Mouse (Mus musculus): ENCODE measurements around the gene Nell1.
"Not testable (repeated sequence)": the region's sequence is repeated elsewhere in the genome, so short reads cannot be mapped to it uniquely, and the experiment has no call there.

The Nell1 gene

GRCm38 (mm10) chr7:49974841-49975440, at the start of gene Nell1:
Nell1 (plus strand) TSS chr7:49974864.
- DNase-seq: no peak

- no peak for DNase-seq
Observed at GRCm38 (mm10) chr7:49928571-49928970, 46.1 kb upstream of the Nell1 start.

DNA sequence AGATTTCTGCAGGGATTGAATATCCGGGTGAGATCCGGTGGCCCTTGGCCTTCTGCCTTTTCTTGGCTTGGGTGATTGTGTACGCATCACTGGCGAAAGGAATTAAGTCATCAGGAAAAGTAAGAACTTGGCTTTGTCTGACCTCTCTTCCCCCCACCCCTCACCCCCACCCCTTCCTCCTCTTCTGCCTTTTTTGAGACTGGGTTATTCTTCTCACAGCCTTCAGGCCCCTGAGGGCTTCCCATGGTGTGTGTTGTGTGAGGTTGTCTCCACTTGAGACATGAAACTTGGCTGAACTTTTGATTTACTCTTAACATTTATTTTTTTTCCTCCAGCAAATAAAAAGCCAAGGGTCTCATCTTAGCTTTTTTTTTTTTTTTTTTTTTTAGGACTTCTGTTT, 44.7 kb upstream of the Nell1 start:
- DNase-seq: no peak

DNA sequence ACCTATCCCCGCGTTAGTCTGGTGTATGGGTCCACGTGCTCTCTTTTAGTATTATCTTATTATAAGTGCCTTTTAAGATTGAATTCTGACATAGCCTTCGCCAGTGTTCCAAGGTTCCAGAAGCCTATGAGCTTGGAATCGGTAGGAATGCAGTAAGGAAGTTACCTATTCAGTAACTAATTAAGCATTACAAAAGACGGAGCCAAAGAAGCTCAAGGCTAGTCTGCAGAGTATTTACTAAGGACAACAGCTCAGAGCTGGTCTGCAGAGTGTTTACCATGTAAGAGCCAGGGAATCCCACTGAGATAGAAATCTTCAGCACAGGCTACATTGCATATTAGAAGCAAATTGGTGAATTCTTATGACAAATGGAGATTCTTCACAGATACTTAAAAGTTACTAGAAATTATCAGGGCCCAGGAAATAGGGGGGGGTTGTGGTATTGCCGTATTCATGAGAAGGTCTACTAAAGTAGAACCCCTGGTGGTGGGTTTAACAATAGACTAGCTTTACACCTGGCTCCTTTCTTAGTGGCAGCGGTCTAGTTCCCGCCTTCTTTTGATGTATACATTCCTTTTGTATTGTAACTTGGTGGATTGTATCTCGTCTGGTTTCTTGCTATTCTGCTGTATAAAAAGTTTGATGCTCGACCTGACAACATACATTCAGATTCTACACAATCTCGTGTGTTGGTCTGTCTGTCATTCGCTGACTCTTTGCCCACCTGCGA, 41.1 kb upstream of the Nell1 start:
- DNase-seq: not testable (repeated sequence)

DNA sequence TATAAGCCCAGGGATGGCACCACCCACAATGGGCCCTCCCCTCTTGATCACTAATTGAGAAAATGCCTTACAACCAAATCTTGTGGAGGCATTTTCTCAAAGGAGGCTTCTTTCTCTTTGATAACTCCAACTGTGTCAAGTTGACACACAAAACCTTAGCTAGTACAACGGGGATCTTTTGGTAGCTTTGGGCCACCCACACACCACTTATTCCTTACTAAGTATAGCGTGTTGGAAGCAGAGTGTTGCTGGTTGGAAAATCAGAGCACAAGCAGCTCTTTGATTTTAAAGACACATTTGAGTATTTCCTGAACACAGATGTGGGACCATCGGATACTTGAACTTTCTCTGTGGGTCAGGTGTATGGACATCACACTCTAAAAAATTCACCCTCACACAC, 37.8 kb upstream of the Nell1 start:
- no peak for DNase-seq

GRCm38 (mm10) chr7:49942023-49942422, 32.6 kb upstream of the Nell1 start:
- no peak for DNase-seq

- DNase-seq: no peak
Observed at GRCm38 (mm10) chr7:49942490-49942889, 32.2 kb upstream of the Nell1 start.

- no peak for DNase-seq
Observed at GRCm38 (mm10) chr7:49946691-49947090, 28.0 kb upstream of the Nell1 start.

DNA sequence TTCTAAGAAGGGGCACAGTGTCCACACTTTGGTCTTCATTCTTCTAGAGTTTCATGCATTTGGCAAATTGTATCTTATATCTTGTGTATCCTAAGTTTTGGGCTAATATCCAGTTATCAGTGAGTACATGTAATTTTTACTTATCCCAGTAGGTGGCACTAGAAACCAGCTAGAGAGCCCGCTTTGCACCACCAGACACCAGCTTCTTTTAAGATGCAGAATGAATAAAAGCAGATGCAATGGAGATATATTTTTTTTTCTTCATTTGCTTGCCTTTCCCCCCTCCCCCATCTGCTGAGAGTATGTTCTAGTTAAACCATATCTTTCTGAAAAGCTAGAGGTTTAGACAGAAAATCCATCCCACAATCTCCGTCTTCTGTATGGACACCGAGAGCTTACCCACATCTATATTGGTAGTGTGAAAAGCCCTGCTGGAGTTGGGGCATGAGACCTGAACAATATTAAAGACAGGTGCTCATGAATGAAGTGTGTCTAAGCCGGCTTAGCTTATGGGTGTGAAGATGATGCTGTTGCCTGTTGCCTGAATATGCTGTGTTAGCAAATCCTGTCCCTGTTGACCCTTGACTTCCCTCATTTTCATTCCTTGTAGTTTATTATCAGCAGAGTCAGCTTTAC, 21.0 kb upstream of the Nell1 start:
- peak in 1 of 2 experiments; percentile 8 for DNase-seq

- DNase-seq: no peak
Observed at GRCm38 (mm10) chr7:49954834-49955233, 19.8 kb upstream of the Nell1 start.

DNA sequence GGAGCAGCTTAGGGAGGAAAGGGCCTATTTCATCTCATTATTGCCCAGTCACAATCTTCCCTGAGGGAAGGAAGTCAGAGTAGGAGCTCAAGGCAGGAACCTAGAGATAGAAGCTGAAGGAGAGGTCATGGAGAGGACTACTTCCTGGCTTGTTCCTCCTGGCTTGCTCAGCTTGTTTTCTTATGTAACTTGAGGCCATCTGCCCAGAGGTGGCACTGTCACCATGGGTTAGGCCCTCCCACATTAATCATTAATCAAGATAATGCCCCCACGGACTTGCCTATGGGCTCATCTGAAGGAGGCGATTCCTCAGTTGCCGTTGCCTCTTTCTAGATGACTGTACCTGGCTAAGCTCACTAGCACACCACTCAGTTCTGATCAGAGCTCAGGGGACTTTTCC, 17.5 kb upstream of the Nell1 start:
- peak; percentile 5 to 41 for DNase-seq

DNA sequence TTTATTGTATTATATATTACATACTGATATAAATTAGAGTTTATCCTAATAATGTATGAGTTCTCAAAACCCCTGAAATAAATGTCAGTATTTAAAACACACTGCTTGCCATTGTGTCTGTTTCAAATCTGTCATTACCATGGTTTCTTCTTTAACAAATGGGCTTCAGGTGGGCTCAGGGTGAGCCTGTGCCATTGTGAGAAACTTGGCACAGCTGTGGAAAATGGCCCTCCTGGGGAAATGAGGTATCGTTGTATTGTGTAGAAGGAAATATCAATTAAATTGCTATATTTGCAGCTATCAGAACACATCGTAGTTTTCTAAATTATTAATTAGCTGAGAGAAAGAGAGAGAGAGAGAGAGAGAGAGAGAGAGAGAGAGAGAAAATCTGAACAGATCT, 10.9 kb upstream of the Nell1 start:
- DNase-seq: no peak

DNA sequence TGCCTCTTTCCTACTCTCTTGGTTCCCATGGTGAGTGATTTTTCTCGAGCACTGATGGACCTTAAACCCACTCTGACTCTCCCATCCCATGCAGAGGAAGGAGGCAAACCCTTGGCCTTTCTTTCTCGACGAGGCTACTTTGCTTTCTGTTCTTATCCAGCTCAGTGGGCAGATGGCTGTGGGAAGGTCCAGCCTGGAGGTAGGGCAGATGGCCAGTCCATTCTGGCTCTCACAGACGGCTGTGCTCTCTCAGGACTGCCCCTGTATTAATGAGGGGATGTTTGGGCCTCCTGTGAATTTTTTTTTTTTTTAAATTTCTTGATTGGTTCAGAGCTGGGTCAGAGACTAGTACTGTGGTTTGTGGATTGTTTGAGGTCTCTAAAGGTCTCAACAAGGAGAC, 5.1 kb upstream of the Nell1 start:
- no peak for DNase-seq

DNA sequence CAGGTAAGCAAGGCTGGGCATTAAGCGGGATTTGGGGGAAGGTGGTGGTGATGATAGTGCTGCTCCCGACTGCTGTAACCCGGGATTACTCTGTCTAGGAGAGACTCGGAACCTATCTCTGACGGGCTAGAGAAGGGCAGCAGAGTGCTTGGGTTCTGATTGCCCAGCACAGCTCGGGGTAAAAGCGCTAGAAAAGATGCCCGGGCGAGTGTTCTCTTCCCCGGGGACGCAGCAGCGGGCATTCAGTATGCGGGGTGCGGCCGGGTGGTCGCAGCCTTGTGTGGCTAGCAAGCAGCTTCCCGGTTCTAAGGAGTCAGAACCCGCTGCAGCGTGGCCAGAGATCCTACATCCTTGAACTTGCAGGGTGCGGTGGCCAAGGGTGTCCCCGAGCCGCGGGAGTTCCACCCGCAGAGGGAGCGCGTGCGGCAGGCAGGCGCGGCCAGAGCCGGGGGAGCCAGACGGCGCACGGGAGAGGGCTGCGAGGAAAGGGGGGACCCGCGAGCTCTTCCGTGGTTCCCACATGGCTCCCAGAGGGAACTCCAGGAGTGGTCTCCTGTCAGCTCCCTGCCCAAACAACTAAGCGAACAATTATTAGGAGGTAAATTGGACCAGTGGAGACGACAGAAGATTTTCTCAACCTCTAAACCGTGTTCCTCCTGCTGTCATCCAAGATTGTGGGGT, 917 bp downstream of the Nell1 start:
- no peak for DNase-seq

DNA sequence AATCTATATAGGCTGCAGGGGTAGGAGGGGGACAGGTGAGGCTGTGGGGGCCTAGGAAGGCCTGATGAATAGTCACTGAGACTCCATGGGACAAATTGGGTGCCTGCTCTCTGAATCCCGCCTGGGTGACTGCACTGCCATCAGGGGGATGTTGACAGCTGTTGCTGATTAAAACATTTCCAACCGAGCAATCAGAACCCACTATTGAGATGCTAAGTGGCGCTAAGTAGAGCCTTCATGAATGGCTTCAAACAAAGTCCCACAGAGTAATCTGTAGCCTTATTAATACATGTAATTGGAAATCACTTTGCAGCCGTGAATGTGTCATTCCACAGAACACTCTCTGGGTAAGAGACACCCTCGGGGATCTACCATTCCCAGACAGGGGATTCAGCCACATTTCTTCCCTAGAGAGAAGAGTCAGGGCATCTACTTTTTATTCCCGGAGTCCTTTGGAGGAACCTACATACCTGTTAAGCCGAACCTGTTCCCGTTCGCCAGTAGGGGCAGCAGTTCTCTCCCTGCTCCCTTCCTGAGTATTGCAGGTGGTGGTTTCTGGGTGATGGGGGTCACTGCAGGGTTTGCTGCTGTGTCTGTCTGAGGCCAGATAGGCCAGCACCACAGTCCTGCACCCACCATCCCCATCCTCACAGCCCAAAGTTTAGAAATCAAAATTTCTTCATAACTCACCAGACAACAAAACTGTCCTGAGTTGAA, 7.0 kb downstream of the Nell1 start:
- no peak for DNase-seq

DNA sequence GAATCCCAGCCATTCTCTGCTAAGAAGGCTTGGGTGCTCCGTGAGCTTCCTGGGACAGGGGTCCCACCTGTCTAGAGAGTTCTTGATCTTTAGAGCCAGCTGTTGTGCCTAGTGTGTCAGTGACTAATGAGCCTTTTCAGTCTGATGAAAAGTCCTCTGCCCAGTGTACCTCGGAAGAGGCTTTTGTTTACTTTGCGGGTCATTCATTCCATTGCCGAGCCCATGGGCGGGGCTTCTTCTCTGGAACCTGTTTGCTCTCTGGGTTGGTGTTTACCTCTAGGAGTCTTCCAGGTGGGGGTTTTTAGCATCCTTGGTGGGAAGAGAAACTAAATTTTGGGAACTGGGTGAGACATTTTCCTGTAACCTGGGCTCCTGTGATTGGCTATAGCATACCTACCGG, 10.0 kb downstream of the Nell1 start:
- no peak for DNase-seq

DNA sequence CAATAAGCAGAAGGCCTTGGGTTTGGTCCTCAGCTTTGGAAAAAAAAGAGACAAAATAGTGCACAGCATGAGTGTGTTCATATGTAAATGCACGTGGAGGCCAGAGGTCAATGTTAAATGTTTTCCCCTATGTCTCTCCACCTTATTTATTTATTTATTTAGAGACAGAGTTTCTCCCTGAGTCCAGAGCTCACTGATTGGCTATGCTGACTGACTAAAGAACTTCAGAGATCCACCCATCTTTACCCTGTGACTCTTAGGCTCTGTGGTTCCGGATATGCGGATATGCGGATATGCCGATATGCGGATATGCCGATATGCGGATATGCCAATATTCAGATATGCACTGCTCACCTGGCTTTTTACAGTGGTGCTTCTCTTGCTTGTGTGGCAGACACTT, 11.3 kb downstream of the Nell1 start:
- DNase-seq: no peak

- no peak for DNase-seq
Observed at GRCm38 (mm10) chr7:49999321-49999720, 24.7 kb downstream of the Nell1 start.

- DNase-seq: no peak
Observed at GRCm38 (mm10) chr7:50005268-50005667, 30.6 kb downstream of the Nell1 start.

- DNase-seq: no peak
Observed at GRCm38 (mm10) chr7:50035187-50036153, 60.8 kb downstream of the Nell1 start.

- no peak for DNase-seq
Observed at GRCm38 (mm10) chr7:50041112-50041511, 66.4 kb downstream of the Nell1 start.

GRCm38 (mm10) chr7:50050144-50050543, 75.5 kb downstream of the Nell1 start:
- DNase-seq: no peak
